Mouse (Mus musculus): ENCODE results near the gene Adamts8. TPM values are rescaled to one million over a fixed set of nuclear protein-coding genes. Genes with fewer than 3 reads are reported as not detected.

Gene Adamts8
- total and polyA plus RNA-seq, 3 experiments = not detected

GRCm38 (mm10) chr9:30928759-30929158 lies 13.6 kb upstream of the Adamts8 start:
- Histone ChIP-seq H3K27me3 (replicated peaks) (no peaks in the 10 kb centered on the region), H3K27ac (ENCODE audit: insufficient read depth, low read depth) (no peak overlapping the region), H3K4me3 (replicated peaks in 1 of 3; ENCODE audit: low read depth in 2 of 3, low read length in 2 of 3, poor library complexity in 1 of 3) (no peak overlapping the region), H3K4me2 (ENCODE audit: insufficient read depth, low read depth, poor library complexity, severe bottlenecking) (no peak overlapping the region), H3K4me1 (ENCODE audit: control insufficient read depth in 1 of 2, insufficient read depth in 2 of 2) (no peaks in the 10 kb centered on the region), H3K79me2 (replicated peaks; ENCODE audit: control insufficient read depth, extremely low read depth, insufficient read depth, poor library complexity, severe bottlenecking) (no peaks in the 10 kb centered on the region), H3K36me3 (replicated peaks in 1 of 2; ENCODE audit: control insufficient read depth in 1 of 2, insufficient read depth in 1 of 2, low read length in 1 of 2) (no peaks in the 10 kb centered on the region), H3K9me3 (replicated peaks; ENCODE audit: low read length) (no peaks in the 10 kb centered on the region), H3K9ac (ENCODE audit: insufficient read depth, low read depth) (no peak overlapping the region)
- dilution Hi-C loops (cut with MboI; ENCODE audit: extremely low pct_ligation_motif_present, extremely low pct_unique_long_range_greater_than_20kb, low sequenced_read_pairs) = no loop called here
- in situ Hi-C loops (cut with MboI; ENCODE audit: low pct_ligation_motif_present, low pct_unique_long_range_greater_than_20kb, low sequenced_read_pairs) = no loop called here
- TF ChIP-seq ETS1 (conservative IDR thresholded peaks at IDR 0.05; ENCODE audit: low read depth, low read length) (no peak), KAT2A (IDR thresholded peaks at IDR 0.05; ENCODE audit: insufficient replicate concordance, low read length) (no peak), IRF4 (IDR thresholded peaks at IDR 0.05; ENCODE audit: low read depth, low read length) (no peak), PAX5 (IDR thresholded peaks at IDR 0.05; ENCODE audit: low read length) (no peak)
- DNase-seq (ENCODE audit: extremely low read depth) = no peak

- H3K4me2 ChIP-seq (ENCODE audit: insufficient read depth, low read depth, poor library complexity, severe bottlenecking) = no peak overlapping the region
- no peaks in the 10 kb centered on the region for H3K36me3 ChIP-seq (replicated peaks in 1 of 2; ENCODE audit: control insufficient read depth in 1 of 2, insufficient read depth in 1 of 2, low read length in 1 of 2)
- DNase-seq (ENCODE audit: extremely low read depth) = no peak
- H3K9me3 ChIP-seq (replicated peaks; ENCODE audit: low read length) = no peaks in the 10 kb centered on the region
- H3K4me1 ChIP-seq (ENCODE audit: control insufficient read depth in 1 of 2, insufficient read depth in 2 of 2) = no peaks in the 10 kb centered on the region
- in situ Hi-C loops (cut with MboI; ENCODE audit: low pct_ligation_motif_present, low pct_unique_long_range_greater_than_20kb, low sequenced_read_pairs) = no loop called here
- H3K4me3 ChIP-seq (replicated peaks in 1 of 3; ENCODE audit: low read depth in 2 of 3, low read length in 2 of 3, poor library complexity in 1 of 3) = no peak overlapping the region
- TF ChIP-seq KAT2A (IDR thresholded peaks at IDR 0.05; ENCODE audit: insufficient replicate concordance, low read length) (no peak), USF1 (IDR thresholded peaks at IDR 0.05; ENCODE audit: low read depth, low read length) (no peak), ZMIZ1 (IDR thresholded peaks at IDR 0.05; ENCODE audit: low read depth, low read length) (no peak)
- H3K27ac ChIP-seq (ENCODE audit: insufficient read depth, low read depth) = no peak overlapping the region
- H3K27me3 ChIP-seq (replicated peaks) = no peaks in the 10 kb centered on the region
- dilution Hi-C loops (cut with MboI; ENCODE audit: extremely low pct_ligation_motif_present, extremely low pct_unique_long_range_greater_than_20kb, low sequenced_read_pairs) = no loop called here
- no peak overlapping the region for H3K9ac ChIP-seq (ENCODE audit: insufficient read depth, low read depth)
- no peaks in the 10 kb centered on the region for H3K79me2 ChIP-seq (replicated peaks; ENCODE audit: control insufficient read depth, extremely low read depth, insufficient read depth, poor library complexity, severe bottlenecking)
Measured at GRCm38 (mm10) chr9:30932346-30932745, 10.0 kb upstream of the Adamts8 start.

- no peaks in the 10 kb centered on the region for H3K9me3 ChIP-seq (replicated peaks; ENCODE audit: low read length)
Measured at GRCm38 (mm10) chr9:30934827-30935226, 7.5 kb upstream of the Adamts8 start.

More at GRCm38 (mm10) chr9:30934827-30935226, 7.5 kb upstream of the Adamts8 start:
- Histone ChIP-seq H3K4me1 (ENCODE audit: control insufficient read depth in 1 of 2, insufficient read depth in 2 of 2) (no peaks in the 10 kb centered on the region), H3K4me3 (replicated peaks in 1 of 3; ENCODE audit: low read depth in 2 of 3, low read length in 2 of 3, poor library complexity in 1 of 3) (no peak overlapping the region), H3K9ac (ENCODE audit: insufficient read depth, low read depth) (no peak overlapping the region), H3K79me2 (replicated peaks; ENCODE audit: control insufficient read depth, extremely low read depth, insufficient read depth, poor library complexity, severe bottlenecking) (no peaks in the 10 kb centered on the region), H3K27me3 (replicated peaks) (no peaks in the 10 kb centered on the region), H3K27ac (ENCODE audit: insufficient read depth, low read depth) (no peak overlapping the region), H3K36me3 (replicated peaks in 1 of 2; ENCODE audit: control insufficient read depth in 1 of 2, insufficient read depth in 1 of 2, low read length in 1 of 2) (no peaks in the 10 kb centered on the region), H3K4me2 (ENCODE audit: insufficient read depth, low read depth, poor library complexity, severe bottlenecking) (no peak overlapping the region)
- in situ Hi-C loops (cut with MboI; ENCODE audit: low pct_ligation_motif_present, low pct_unique_long_range_greater_than_20kb, low sequenced_read_pairs) (no loop called here), dilution Hi-C loops (cut with MboI; ENCODE audit: extremely low pct_ligation_motif_present, extremely low pct_unique_long_range_greater_than_20kb, low sequenced_read_pairs) (no loop called here)
- no peak for TF ChIP-seq POLR2AphosphoS2 (IDR thresholded peaks at IDR 0.05; ENCODE audit: low read depth, low read length)
- TF ChIP-seq TBP (conservative IDR thresholded peaks at IDR 0.05; ENCODE audit: low read depth, low read length) = no peak
- no peak for TF ChIP-seq IRF4 (IDR thresholded peaks at IDR 0.05; ENCODE audit: low read depth, low read length)
- TF ChIP-seq ELF1 (IDR thresholded peaks at IDR 0.05; ENCODE audit: low read depth, low read length) = no peak
- no peak for TF ChIP-seq RAD21 (IDR thresholded peaks at IDR 0.05; ENCODE audit: low read depth, low read length)
- no peak for TF ChIP-seq NRF1 (IDR thresholded peaks at IDR 0.05; ENCODE audit: low read depth, low read length)
- no peak for TF ChIP-seq ZKSCAN1 (IDR thresholded peaks at IDR 0.05; ENCODE audit: borderline replicate concordance, low read depth, low read length)
- TF ChIP-seq ZC3H11A (IDR thresholded peaks at IDR 0.05; ENCODE audit: low read depth, low read length) = no peak
- no peak for TF ChIP-seq MXI1 (IDR thresholded peaks at IDR 0.05; ENCODE audit: low read depth, low read length)
- DNase-seq (ENCODE audit: extremely low read depth) = no peak
